Mouse (Mus musculus): ENCODE measurements around the gene Plk3.

The Plk3 gene

GRCm38 (mm10) chr4:117138295-117139216 is 4.8 kb upstream of the Plk3 start:
- DNase-seq (ENCODE audit: low spot score in 2 of 2): no peak

GRCm38 (mm10) chr4:117136034-117136433 is 2.3 kb upstream of the Plk3 start:
- DNase-seq (ENCODE audit: low spot score in 2 of 2): no peak

- DNase-seq (ENCODE audit: low spot score in 2 of 2): no peak
These were observed 835 bp upstream of the Plk3 start for GRCm38 (mm10) chr4:117134601-117134995.

GRCm38 (mm10) chr4:117133366-117133796 is 382 bp downstream of the Plk3 start:
- DNase-seq (ENCODE audit: low spot score in 2 of 2): no peak

GRCm38 (mm10) chr4:117132794-117133143 is 994 bp downstream of the Plk3 start:
- DNase-seq (ENCODE audit: low spot score in 2 of 2): no peak

GRCm38 (mm10) chr4:117131890-117132793 is 1.6 kb downstream of the Plk3 start:
- no peak for DNase-seq (ENCODE audit: low spot score in 2 of 2)

GRCm38 (mm10) chr4:117131198-117131597 is 2.6 kb downstream of the Plk3 start:
- DNase-seq (ENCODE audit: low spot score in 2 of 2): no peak

- DNase-seq (ENCODE audit: low spot score in 2 of 2): no peak
These were observed 3.0 kb downstream of the Plk3 start for GRCm38 (mm10) chr4:117130790-117131189.

- no peak for DNase-seq (ENCODE audit: low spot score in 2 of 2)
These were observed 5.6 kb downstream of the Plk3 start for GRCm38 (mm10) chr4:117127991-117128686.

- peak; percentile 41 to 52 for DNase-seq (ENCODE audit: low spot score in 2 of 2)
These were observed 7.0 kb downstream of the Plk3 start, which contains the start of gene Tctex1d4 for GRCm38 (mm10) chr4:117126675-117127290. Tctex1d4 (plus strand) TSS chr4:117126794.

- peak; percentile 80 to 82 for DNase-seq (ENCODE audit: low spot score in 2 of 2)
These were observed 7.7 kb downstream of the Plk3 start for GRCm38 (mm10) chr4:117125910-117126674.

- no peak for DNase-seq (ENCODE audit: low spot score in 2 of 2)
These were observed 8.3 kb downstream of the Plk3 start, which contains the start of gene Btbd19 for GRCm38 (mm10) chr4:117125348-117125909. Btbd19 (minus strand) TSS chr4:117125725.

GRCm38 (mm10) chr4:117124518-117125347 is 9.0 kb downstream of the Plk3 start:
- peak; percentile 83 to 84 for DNase-seq (ENCODE audit: low spot score in 2 of 2)

- DNase-seq (ENCODE audit: low spot score in 2 of 2): no peak
These were observed 9.6 kb downstream of the Plk3 start for GRCm38 (mm10) chr4:117124218-117124517.

- no peak for DNase-seq (ENCODE audit: low spot score in 2 of 2)
These were observed 10.1 kb downstream of the Plk3 start for GRCm38 (mm10) chr4:117123546-117124217.

- no peak for DNase-seq (ENCODE audit: low spot score in 2 of 2)
These were observed 11.6 kb downstream of the Plk3 start for GRCm38 (mm10) chr4:117122209-117122608.

- DNase-seq (ENCODE audit: low spot score in 2 of 2): peak; percentile 91 to 92
These were observed 13.0 kb downstream of the Plk3 start for GRCm38 (mm10) chr4:117120445-117121414.

GRCm38 (mm10) chr4:117120052-117120444 is 13.7 kb downstream of the Plk3 start:
- no peak for DNase-seq (ENCODE audit: low spot score in 2 of 2)

All from spleen, postnatal 36 days (tissue).